Mouse (Mus musculus) testis, adult 2 months (tissue): Measurements from ENCODE around the gene Mog.

Source experiments
- CTCF ChIP-seq: fragments of 200-500 bp; IDR thresholded peaks from 2 replicates; pipeline ENCODE4 v1.5.1; 2012; ENCODE audit warnings: low read depth, mild to moderate bottlenecking, inconsistent platforms, low read length, moderate library complexity; ENCODE audit not compliant: control insufficient read depth, insufficient read depth, insufficient replicate concordance
- POLR2A ChIP-seq: fragments of 200-500 bp; IDR thresholded peaks from 2 replicates; pipeline ENCODE4 v1.6.1; 2012; ENCODE audit warnings: low read depth, mild to moderate bottlenecking, inconsistent platforms, low read length, moderate library complexity; ENCODE audit not compliant: control insufficient read depth

- no peak for TF ChIP-seq CTCF
- TF ChIP-seq POLR2A = no peak
Observed at GRCm38 (mm10) chr17:36988475-36988874, 34.7 kb downstream of the Mog start.
